Mouse (Mus musculus) hindlimb bud, embryonic 11.5 days (tissue): ENCODE results near the gene Mrm2.

Experiments
- DNase-seq: peaks from one replicate; pipeline ENCODE4 v3.0.0-alpha.2; 2012; ENCODE audit warnings: low read depth, low spot score; ENCODE audit errors: extremely low spot score

The Mrm2 gene

DNA sequence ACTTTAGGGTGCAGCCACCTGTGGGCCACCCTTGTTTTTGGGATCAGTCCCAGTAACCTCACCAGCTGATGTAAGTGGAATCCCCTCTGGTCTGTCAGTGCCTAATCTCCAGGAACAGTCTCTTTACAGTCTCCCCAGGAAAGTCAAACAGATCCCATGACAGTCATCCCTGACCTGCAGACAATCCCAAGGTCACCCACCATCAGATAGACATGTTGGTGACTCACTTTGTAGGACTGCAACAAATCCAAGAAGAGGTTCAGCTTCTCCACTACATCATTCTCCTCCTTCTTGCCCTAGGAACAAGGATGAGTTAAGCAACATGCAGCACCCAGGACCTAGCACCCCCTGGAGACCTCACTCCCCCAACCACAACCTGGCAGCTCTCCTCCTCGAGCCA is 14.4 kb upstream of the Mrm2 start:
- no peak for DNase-seq

DNA sequence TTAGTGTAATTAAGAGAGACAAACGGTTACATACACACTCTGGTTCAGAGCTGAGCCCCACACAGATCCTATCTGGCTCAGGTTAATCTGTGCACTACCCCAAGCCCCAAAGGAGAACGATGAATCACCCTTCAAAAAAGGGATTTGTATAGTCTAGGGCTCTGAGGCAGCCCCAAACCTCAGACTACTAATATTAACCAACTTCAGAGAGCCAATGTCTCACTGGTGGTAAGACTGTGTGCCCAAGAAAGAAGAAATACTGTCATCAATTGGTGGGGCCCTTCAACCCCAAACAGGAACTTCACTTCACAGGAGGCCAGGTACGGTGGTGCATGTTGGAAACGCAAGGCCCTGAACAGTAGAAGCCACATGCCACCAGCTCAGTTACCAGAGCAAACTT is 13.5 kb upstream of the Mrm2 start:
- DNase-seq, result no peak

DNA sequence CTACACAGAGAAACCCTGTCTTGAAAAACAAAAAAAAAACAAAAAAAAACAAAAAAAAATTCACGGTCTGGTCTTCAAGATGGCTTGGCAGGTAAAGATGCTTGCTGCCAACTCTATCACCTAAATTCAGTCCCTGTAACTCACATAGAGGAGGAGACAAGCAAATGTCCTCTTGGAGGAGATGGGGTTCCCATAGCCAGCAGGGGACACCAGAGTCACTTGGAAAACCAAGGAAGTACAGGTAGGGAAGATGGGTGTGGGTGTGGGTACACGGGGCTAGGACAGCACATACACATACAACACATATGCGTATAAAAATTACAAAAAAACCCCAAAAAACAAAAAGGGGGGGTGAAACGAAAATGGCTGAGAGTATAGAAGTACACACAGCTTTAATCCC is 11.2 kb upstream of the Mrm2 start:
- DNase-seq, result no peak

DNA sequence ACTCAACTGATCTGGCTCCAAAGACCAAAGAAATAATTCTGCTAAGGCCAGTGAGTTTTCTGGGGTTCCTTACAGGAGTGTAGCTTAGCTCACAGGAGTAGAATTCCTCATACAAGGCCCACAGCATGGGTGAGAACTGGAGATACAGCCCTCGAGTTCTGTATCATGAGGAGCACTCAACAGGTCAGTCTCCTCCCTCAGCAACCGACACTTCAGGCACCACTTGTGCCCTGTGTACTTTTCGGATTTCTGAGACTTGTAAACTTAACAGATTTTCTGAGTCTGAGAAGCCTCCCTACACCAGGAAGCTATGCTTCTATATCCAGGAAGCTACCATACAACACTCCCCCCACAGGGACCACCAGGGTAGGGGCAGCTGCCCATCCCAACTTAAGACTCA is 8.1 kb upstream of the Mrm2 start:
- DNase-seq, result no peak

DNA sequence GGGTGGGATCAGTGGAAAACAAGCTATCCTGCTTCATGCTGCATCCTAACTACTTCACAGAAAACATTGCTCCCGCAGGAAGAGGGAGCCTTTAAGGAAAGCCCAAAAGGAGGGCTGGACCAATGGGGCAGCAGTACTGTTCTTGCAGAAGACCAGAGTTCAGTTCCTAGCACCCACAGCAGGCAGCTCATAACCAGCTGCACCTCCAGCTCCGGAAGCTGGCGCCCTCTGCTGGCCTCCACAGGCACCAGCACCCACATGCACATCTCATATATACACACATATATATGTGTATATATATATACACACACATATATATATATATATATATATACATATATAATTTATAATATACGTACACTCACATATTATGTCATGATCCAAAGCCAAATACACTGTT is 7.1 kb upstream of the Mrm2 start:
- no peak for DNase-seq

DNA sequence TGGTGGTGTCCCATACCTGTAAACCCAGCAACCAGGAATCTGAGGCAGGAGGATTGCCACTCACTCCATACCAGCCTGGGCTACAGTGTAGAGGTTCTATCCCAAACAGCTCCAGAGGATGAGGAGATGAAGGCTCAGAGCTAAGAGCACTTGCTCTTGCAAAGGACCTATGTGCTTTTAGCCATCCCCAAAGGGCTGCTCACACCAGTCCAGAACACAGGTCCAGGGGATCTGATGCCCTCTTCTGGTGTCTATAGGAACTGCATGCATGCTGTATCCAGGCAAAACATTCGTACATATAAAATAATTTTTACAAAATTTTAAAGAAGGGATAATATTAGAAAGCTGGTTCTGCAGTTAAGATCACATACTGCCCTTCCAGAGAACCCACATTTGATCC is 5.0 kb upstream of the Mrm2 start:
- no peak for DNase-seq

DNA sequence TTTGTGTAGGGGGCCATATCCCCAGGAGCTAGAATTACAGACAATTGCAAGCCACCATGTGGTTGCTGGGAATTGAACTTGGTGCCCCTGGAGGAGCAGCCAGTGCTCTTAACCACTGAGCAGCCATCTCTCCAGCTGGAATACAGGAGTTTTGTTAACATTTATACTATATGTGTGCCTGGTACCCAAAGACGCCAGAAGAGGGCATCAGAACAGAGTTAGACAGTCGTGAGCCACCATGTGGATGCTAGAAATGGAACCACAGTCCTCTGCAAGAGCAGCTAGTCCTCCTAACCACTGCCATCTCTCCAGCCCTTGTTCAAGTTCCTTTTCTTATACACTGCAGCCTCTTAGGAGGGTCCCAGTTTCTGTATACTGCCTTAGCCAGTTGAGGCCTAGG is 1.9 kb upstream of the Mrm2 start:
- DNase-seq, result no peak

DNA sequence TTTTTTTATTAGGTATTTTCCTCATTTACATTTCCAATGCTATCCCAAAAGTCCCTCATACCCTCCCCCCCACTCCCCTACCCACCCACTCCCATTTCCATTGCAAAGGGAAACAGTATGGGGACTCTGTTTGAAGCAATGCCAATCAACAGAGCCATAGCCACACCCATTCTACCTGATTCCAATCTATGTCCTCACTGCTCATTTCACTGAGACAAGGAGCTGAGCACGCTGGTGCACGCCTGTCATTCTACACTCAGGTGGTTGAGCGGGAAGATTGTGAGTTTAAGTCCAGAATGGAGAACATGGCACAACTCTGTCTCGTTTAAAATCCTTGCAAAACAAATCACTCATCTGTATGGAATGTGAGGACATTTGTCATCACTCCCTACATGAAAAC is 821 bp upstream of the Mrm2 start:
- DNase-seq, result no peak

DNA sequence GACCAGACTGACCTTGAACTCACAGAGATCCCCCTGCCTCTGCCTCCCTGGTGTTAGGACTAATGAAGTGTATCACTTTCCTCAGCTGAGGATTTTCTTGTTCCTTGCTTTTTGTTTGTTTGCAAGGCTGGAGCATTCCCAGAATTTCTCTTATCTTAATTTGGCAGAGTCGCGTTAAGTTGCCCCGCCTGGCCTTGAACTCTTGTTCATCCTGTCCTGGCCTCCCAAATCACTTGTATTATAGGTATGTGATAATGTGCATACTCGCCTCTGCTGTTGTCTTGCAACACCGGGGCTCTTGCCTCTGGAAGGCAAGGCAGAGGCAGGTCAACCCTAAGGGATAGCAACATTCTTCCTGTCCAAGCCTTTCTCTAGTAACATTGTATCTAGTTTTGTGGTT is 7.6 kb downstream of the Mrm2 start:
- DNase-seq, result no peak

DNA sequence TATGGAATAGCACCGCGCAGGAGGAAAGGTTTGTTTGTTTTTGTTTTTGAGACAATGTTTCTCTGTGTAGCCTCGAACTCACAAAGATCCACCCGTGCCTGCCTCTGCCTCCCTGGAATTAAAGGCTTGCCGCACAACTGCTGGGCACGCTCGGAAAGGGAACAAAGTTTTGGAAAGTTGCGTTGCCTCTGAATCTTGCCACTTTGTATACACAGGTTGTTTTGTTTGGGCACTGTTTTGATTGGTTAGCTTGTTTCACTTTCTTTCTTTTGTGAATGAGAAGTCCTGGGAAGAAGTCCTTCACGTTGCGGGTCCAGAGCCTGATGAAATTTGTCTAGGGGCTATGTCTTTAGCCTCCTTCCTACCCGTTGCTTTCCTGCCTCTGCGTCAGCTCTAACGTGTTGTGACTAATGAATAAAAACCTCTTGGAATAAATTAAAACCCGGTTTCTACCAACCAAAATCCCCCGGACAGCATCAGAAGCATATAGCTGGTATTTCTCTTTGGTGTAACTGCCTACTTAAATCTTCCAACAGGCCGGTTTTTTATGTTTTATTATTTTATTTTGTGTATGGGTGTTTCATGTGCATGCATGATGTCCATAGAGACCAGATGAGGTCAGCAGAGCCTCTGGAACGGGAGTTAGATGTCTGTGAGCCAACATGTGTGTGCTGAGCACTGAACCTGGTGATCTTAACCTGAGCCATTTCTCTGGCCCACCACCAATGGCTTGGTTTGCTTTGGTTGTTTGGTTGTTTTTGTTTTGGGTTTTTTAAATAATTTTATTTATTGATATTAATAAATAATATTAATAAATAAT is 9.7 kb downstream of the Mrm2 start:
- DNase-seq, result peak; percentile 37

DNA sequence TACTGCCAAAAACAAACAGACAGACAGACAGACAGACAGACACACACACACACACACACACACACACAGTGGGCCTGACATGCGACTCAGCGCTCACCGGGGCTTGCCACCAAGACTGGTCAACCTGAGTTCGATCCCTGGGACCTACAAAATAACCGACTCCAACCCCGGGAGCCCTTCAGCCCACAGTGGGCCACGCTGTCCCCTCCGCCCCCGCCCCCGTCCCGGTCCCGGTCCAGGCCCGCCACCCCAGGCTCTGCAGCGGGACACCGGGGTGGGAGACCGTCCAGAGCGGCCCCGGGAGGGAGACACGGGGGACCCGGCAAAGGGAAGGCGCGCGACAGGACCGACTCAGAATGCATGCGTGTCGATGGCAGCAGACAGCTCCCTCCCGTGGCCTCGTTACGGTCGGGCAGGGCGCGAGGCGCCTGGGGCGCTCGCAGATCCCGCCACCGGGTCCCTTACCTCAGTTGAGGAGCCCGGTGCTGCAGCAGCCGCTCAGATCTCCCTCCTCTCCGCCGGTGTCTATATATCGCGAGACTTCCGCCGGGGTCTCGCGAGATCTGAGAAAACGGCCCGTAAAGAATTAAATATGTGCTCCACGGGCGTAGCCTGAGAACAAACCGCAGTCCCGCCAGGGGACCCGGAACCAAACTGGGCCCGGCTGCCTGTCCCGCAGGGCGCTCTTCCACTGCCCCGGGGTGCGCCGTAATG is 10.5 kb downstream of the Mrm2 start, which contains the start of the genes Mad1l1 and Nudt1:
TSS of gene Mad1l1 (minus strand) at position 511 of the 714 bp plus-strand sequence.
TSS of gene Nudt1 (plus strand) at position 615 of the 714 bp plus-strand sequence.
- DNase-seq, result peak; percentile 98

DNA sequence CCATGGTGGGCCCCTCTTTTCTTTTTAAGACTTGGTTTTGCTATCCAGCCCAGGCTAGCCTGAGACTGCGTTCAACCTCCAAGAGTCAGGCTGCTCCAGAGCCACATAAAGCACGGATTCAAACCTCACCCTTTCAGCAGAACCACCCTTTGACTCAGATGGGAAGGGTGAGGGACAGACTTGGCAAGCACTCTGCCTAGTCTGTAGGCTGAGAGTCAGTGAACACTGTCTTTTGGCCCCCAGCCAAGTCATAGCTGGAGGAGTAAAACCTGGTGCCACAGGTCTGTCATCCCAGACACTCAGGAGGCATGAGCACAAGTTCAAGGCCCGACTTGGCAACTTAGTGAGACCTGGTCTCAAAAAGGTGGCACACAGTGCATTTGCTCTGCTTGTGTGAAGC is 15.0 kb downstream of the Mrm2 start:
- no peak for DNase-seq

DNA sequence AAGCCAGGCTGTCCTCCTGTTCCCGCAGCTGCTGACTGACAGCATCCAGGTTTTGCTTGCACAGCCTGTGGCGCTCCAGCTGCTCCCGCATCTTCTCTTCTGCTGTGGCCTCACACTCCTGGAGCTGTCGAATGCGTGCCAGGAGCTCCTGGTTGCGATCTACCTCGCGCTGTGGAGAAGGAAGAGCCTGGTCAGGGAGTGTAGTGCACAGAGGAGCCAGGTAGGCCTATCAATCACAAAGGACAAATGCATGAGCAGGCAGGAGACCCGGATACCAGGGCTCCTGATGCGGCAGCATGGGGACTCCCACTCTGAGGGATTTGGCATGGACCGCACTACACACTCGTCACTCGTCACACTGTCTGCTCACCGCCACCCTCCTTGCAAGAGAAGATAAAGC is 24.1 kb downstream of the Mrm2 start:
- no peak for DNase-seq

DNA sequence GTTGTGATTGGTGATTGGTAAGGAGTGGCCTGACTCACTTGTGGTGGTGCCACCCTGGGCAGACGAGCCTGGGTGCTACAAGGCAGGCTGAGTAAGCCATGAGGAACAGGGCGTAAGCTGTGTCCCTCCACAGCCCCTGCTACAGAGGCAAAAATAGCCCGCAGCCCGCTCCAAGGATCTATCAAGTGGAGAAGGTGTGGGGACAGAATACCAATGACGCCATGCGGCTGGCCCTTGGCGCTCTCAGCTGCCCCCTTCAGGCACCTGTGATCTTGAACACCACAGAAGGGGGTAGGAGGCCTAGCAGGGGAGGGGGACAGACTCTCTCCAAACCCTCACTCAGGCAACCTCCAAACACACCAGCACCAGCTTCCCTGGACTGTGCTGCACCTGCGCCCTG is 25.7 kb downstream of the Mrm2 start:
- DNase-seq, result no peak

DNA sequence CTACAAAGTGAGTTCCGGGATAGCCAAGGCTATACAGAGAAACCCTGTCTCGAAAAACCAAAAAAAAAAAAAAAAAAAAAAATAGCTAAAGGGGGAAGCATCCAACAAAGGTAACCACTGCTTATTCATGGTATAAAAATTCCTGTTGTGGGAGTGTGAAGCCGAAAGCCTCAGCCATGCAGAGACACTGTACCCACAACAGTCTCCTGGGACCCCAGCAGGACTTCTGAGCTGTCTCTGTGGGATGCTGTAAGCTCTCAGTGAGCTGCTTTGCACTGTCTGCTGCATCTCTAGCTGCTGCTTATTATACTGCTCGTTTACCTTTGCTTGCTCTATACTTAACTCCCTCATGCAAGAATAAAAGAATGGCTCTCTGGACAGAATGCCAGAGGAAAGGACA is 33.4 kb downstream of the Mrm2 start:
- DNase-seq, result no peak

DNA sequence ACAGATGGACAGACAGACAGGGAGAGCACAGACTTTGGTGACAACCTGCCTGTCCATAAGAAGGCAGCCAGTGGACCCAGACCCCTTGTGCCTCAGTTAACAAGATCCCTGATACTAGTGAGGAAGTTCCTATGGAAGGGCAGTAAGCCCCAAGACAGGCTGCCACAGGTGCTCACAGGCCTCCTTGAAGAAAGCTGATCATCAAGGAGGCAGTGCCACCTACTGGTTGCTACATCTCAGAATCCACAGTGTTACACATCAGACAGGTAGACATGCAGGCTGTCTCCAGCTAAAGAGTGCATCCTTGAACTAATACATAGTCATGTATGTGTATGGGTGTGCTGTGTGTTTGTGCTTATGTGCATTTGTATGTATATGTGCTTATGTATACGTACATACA is 39.5 kb downstream of the Mrm2 start:
- DNase-seq, result peak; percentile 24

DNA sequence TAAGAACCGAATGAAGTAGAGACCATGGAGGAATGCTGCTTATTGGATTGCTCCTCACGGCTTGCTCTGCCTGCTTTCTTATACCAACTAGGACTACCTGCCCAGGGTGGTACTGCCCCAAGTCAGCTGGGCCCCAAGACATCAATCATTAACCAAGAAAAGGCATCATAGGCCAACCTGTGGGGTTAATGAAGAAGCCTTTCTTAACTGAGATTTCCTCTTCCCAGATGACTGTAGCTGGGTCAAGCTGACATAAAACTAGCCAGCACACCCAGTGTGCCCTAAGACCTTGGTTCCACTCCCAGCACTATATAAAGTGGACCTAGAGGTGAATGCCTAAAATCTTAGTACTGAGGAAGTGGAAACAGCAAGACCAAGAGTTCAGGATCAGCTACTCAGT is 42.5 kb downstream of the Mrm2 start:
- DNase-seq, result no peak

DNA sequence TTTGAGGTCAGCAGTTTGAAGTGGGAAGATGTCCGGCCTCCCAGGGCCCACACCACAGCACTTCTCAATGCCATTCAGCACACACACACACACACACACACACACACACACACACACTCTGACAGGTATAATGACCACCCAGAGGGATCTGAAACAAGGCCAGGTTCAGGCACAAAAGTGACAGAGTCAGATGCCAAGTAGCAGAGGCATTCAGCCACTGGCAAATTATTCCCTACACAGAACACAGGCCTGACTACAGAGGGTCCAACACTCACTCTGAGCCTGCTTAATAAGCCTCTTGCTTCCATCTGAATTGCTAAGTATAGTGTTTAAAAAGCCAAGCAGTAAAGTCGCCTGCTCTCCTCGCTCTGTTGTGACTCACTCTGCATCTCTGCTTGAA is 43.4 kb downstream of the Mrm2 start:
- DNase-seq, result no peak

DNA sequence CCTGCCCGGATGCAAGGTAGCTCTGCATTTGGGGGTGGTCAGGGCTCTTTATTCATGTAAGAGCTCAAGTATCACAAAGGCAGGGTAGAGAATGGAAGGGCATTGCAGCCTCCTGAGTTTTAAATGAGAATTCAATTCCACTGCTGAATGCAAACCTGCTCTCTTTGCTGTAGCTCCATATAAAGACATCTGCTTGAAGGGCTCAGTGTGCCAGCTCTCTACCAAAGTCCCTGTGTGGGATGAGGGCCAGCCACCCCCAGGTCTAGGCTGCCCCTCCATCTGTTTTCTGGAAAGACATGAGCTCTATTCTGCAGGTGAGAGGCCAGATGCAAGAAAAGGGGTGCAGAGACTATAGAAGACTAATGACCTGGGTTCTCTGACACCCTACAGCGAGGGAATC is 46.9 kb downstream of the Mrm2 start:
- no peak for DNase-seq

DNA sequence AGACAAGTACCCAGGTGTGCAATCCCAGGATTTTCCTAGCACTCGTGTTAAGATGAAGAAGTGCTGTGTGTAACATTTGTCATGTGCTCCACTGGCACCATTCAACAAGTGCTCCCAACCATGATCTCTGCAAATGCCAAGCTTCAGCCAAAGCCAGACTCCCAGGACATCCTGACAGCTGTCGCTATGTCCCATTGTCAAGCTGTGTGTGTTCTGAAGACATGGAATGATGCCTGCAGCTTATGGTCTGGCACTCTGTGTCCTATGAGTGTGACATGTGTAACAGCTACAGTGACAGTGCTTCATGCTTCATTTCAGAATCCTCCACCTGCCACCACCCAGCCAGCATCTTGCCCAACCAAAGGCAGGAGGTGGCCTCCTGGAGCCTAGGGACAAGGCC is 47.7 kb downstream of the Mrm2 start:
- DNase-seq, result no peak

DNA sequence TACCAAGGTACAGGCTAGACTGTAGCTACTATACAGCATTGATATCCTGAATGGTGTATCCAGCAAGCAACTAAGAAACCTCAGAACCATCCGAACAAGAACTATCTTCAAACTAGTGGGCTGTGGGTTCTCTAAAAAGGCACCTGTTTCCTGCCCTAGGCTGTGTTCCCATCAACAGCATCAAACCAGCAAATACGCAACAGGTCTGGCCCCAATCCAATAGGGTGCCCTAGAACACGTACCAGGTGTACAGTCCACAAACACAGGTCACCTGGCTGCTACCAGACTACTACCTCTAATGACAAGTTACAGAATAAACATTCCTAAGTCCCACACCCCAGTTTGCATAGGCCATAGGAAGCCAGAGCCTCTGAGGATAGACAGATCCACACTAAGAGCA is 48.8 kb downstream of the Mrm2 start:
- no peak for DNase-seq

DNA sequence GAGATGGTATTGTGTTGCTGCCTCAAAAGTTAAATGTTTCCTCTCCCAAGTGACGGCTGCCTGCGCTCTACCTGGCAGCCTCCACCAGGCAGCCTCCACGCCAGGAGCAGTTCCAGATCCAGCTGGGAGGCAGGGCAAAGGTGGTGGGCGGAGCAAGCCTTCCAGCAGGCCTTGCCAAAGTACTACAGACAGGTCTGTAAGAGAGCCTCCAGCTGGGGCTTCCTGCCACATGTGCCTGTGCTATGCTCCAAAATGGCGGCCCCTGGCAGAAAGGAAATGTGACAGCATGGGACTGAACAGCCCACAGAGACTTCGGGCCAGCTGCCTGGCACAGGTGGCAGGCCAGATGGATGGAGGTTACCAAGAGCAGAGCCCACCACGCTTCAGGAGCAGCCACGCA is 49.3 kb downstream of the Mrm2 start:
- no peak for DNase-seq

DNA sequence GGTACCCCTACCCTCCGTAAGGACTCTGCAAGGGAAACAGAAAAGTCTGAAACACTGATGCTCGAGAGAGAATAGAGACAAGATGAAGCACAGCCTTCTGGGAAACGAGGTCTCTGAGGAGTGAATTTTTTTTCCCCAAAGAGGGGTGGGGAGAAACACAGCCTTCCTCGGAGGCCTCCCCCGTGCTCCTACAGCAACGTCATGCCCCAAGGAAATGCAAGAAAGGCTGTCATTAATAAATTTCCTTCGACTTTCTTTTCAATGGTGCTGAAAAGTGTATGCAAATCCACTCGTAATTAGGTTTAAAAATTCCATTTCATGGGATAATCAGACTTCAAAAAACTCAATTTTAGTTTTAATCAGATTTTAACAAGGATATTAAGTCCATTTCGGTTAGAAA is 51.5 kb downstream of the Mrm2 start:
- no peak for DNase-seq
